Mouse (Mus musculus) ES-Bruce4 (cell line): ENCODE results near the gene Sc5d. TPM values are rescaled to one million over a fixed set of nuclear protein-coding genes. Genes with fewer than 3 reads are reported as not detected.

ENCODE experiments used
- H3K27ac ChIP-seq: 2 replicates; pipeline ENCODE4 v1.5.1; 2012; ENCODE audit warnings: low read length, inconsistent platforms; ENCODE audit not compliant: insufficient read depth
- H3K27me3 ChIP-seq: 2 replicates; pipeline ENCODE4 v1.6.1; 2012; ENCODE audit warnings: mild to moderate bottlenecking, low read length, inconsistent platforms; ENCODE audit not compliant: control insufficient read depth, poor library complexity, insufficient read depth, severe bottlenecking
- H3K36me3 ChIP-seq: 2 replicates; pipeline ENCODE4 v1.6.1; 2012; ENCODE audit warnings: inconsistent platforms, mild to moderate bottlenecking, low read length, moderate library complexity; ENCODE audit not compliant: control insufficient read depth, poor library complexity, insufficient read depth, severe bottlenecking
- H3K4me1 ChIP-seq: one replicate; pipeline ENCODE4 v1.8.1; 2011; ENCODE audit warnings: low read length; ENCODE audit not compliant: control insufficient read depth, insufficient read depth
- H3K4me3 ChIP-seq: 2 replicates; pipeline ENCODE4 v1.5.1; 2011; ENCODE audit warnings: low read depth, mild to moderate bottlenecking, low read length
- H3K9ac ChIP-seq: 2 replicates; pipeline ENCODE4 v1.6.1; 2012; ENCODE audit warnings: low read depth, mild to moderate bottlenecking, inconsistent platforms; ENCODE audit not compliant: poor library complexity, severe bottlenecking
- H3K9me3 ChIP-seq: replicated peaks from 2 replicates; pipeline ENCODE4 v1.6.1; 2012; ENCODE audit warnings: mild to moderate bottlenecking, low read length, inconsistent platforms; ENCODE audit not compliant: control insufficient read depth, poor library complexity, insufficient read depth, severe bottlenecking
- CTCF ChIP-seq: IDR thresholded peaks from one replicate; pipeline ENCODE4 v1.8.1; 2011; ENCODE audit warnings: low read depth, low read length
- EP300 ChIP-seq: IDR thresholded peaks from 2 replicates; pipeline ENCODE4 v1.6.1; 2011; ENCODE audit warnings: low read depth, low read length; ENCODE audit not compliant: insufficient read depth
- POLR2A ChIP-seq: IDR thresholded peaks from one replicate; pipeline ENCODE4 v1.8.1; 2011; ENCODE audit warnings: low read length; ENCODE audit not compliant: insufficient read depth
- polyA plus RNA-seq: library from polyadenylated mRNA; stranded (reverse); fragments of >200 nt; gene quantifications from 2 replicates; pipeline ENCODE4 v1.2.4, GENCODE M21; 2011; ENCODE audit warnings: low read depth; ENCODE audit not compliant: missing spikeins, insufficient read depth, insufficient read length

Gene Sc5d
- polyA plus RNA-seq, 1 experiment: 46.1 TPM

DNA sequence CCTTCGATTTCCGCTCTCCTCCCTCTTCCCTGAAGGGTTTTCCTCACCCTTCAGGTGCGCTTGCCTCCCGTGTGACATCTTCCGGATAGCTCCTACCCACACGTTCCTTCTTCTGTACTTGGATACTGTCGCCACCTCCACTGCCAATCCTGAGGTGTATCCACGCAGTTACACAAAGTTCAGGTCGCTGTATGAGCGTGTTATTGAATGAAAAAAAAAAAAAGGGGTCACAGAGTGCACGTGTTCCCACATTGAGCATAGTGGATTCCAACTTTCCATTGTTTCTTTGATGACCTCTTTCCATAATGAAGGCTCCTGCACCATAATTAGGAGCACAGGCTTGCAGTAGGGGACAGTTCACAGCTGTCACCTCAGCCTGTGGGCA lies 11.7 kb upstream of the Sc5d start:
- H3K27ac ChIP-seq: no peak overlapping the region
- H3K4me3 ChIP-seq: no peak overlapping the region
- no peaks in the 10 kb centered on the region for H3K4me1 ChIP-seq
- TF ChIP-seq CTCF: no peak
- no peak for TF ChIP-seq EP300
- no peak for TF ChIP-seq POLR2A
- no peak overlapping the region for H3K9ac ChIP-seq
- H3K27me3 ChIP-seq: no peaks in the 10 kb centered on the region
- no peaks in the 10 kb centered on the region for H3K36me3 ChIP-seq
- H3K9me3 ChIP-seq: no peaks in the 10 kb centered on the region

DNA sequence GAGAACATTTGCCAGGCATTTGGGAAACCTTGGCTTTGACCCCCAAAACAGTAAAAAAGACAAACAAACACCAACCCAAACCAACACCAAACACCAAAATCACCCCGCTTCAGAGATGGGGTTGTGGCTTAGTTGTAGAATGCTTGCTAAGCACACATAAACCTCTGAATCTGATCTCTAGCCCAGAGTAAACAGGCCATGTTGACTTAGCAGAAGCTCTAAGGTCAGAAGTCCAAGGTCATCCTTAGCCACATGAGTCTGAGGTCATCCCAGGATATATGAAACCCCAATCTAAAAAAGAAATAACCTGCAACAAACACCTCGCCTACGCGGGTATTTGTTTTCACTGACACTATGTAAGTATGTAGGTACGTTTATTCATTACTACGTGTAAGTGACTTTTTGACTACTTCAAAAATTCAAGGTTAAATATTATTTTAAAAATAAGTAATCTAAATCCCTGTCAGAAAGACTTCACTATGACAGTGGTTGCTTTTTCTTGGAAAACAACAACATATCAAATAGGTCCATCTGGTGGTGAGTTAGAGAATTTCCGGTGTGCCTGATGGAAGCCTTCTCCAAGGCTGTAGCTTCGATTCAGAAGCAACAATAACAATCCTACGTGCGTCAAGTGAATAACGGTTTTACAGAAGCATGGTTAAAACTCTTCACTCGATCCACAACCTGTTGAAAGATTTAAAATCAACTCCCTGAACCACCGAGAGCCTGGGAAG lies 11.1 kb upstream of the Sc5d start:
- no peak overlapping the region for H3K27ac ChIP-seq

DNA sequence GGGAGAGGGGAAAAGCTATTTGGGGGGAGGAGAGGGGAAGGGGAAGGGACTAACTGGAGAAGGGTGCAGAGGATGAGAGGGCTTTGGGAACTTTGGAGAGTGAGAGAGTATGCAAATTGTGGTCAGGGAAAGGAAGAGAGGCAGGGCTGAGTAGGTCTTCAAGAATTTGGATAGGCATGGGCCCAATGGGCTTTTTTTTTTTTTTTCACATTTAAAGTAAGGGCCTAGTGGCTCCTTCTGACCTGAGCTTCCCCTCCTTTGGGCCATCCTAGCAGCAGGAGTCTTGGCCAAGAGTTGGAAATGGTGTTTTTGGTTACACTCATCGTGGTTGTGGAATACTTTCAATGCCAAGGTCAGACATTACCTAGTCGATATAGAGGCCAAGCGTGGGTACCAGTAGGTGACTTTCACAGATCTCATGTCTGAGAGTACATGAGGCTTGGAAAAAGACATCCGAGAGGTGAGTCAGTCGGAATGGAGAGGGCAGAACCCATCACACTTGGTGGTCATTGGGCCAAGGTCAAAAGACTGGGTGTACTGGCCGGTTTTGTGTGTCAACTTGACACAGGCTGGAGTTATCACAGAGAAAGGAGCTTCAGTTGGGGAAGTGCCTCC lies 9.7 kb upstream of the Sc5d start:
- H3K4me3 ChIP-seq: no peak overlapping the region
- no peaks in the 10 kb centered on the region for H3K4me1 ChIP-seq
- no peaks in the 10 kb centered on the region for H3K27me3 ChIP-seq
- H3K9me3 ChIP-seq: no peaks in the 10 kb centered on the region
- TF ChIP-seq POLR2A (no peak), EP300 (no peak), CTCF (no peak)
- H3K9ac ChIP-seq: no peak overlapping the region
- H3K36me3 ChIP-seq: no peaks in the 10 kb centered on the region
- H3K27ac ChIP-seq: no peak overlapping the region

More for the DNA sequence above, 11.1 kb upstream of the Sc5d start:
- Histone ChIP-seq H3K27me3 (no peaks in the 10 kb centered on the region), H3K9me3 (no peaks in the 10 kb centered on the region), H3K36me3 (no peaks in the 10 kb centered on the region), H3K4me1 (no peaks in the 10 kb centered on the region), H3K4me3 (no peak overlapping the region), H3K9ac (no peak overlapping the region)
- no peak for TF ChIP-seq POLR2A
- TF ChIP-seq CTCF: no peak
- TF ChIP-seq EP300: no peak

DNA sequence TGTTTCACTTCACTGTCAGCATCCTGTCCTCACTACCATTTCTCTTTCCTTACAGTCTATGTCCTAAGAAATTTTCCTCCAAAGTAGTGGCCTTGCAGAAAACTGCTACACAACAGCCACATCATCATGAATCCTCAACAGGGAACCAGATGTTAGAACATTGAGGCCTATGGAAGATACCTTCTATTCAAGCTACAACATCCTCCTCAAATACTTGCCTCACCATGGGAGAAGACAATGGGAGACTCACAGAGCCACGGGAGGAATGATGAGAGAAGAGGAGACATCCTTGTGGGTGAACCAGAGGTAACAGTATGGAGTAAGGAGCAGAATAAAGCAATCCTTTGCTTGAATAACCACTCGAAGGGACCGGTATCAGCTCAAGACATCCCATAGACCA lies 9.1 kb upstream of the Sc5d start:
- no peak overlapping the region for H3K4me3 ChIP-seq
- TF ChIP-seq EP300 (no peak), CTCF (no peak), POLR2A (no peak)
- no peak overlapping the region for H3K9ac ChIP-seq
- no peak overlapping the region for H3K27ac ChIP-seq
- H3K36me3 ChIP-seq: no peaks in the 10 kb centered on the region
- H3K4me1 ChIP-seq: no peaks in the 10 kb centered on the region
- H3K27me3 ChIP-seq: no peaks in the 10 kb centered on the region
- H3K9me3 ChIP-seq: no peaks in the 10 kb centered on the region

DNA sequence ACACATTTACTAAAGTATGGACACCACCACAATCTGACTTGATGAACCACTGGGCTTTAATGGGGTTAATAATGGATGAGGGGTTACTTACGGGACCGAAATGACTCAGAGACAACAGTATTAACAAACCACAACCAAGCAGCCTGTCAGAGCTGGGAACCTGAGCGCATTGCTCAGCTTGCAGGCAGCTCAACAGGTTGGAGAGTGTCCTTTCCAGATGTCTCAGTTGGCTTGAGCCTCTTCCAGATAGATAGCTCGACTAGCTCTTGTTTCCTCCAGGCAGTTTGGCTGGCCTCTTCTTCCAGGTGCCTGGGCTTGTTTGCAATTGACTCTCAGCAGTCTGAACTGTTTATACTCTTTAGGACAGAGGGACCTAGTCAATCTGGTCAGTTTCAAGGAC lies 8.6 kb upstream of the Sc5d start:
- Histone ChIP-seq H3K9me3 (no peaks in the 10 kb centered on the region), H3K36me3 (no peaks in the 10 kb centered on the region), H3K9ac (no peak overlapping the region), H3K4me3 (no peak overlapping the region), H3K27ac (no peak overlapping the region), H3K4me1 (no peaks in the 10 kb centered on the region), H3K27me3 (no peaks in the 10 kb centered on the region)
- TF ChIP-seq EP300 (no peak), POLR2A (no peak), CTCF (no peak)

DNA sequence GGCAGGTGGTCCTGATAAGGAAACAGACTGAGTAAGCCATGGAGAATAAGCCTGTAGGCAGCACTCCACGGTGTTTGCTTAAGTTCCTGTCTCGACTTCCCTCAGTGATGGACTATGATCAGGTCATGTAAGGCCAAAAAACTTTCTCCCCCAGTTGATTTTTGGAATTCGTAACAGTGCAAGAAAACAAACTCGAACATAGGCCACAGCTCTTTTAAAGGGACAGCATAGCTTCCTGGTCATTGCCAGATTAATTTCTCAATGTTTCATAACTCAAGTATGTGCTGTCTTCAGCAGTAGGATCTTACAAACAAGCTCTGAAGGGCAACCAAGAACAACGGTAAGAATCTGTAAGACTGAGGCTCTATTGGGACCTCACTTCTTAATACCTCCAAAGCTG lies 7.4 kb upstream of the Sc5d start:
- TF ChIP-seq CTCF (no peak), POLR2A (no peak), EP300 (no peak)
- Histone ChIP-seq H3K9ac (no peak overlapping the region), H3K4me1 (no peaks in the 10 kb centered on the region), H3K4me3 (no peak overlapping the region), H3K27me3 (no peaks in the 10 kb centered on the region), H3K9me3 (no peaks in the 10 kb centered on the region), H3K27ac (no peak overlapping the region), H3K36me3 (no peaks in the 10 kb centered on the region)
